Mouse (Mus musculus): ENCODE results near the gene Mdfic.

DNA sequence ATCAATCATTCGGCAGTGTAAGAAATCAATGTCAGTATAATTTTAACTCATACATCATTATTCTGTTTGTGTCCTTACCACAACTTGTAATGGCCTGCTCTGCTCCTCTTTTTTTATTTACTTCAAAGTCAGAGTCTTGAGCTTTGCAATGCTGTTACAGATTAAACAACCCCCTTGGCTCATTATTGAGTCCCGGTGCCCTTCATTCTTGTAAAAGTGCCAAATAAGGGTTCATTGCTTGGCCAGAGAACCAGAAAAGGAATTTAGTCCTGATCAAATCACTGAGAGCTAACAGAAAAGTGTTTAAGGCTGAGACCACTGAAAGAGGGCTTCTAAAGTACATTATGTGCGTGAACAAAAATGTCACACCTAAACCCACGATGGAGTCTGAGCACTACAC lies 10.2 kb downstream of the Mdfic start:
- TF ChIP-seq CTCF (IDR thresholded peaks at IDR 0.05; ENCODE audit: low read depth, low read length) (no peak), POLR2A (IDR thresholded peaks at IDR 0.05; ENCODE audit: extremely low read depth, insufficient read depth, low read length) (no peak)

Measured in liver, adult 2 months (tissue).